Mouse (Mus musculus) cerebellum, adult 2 months (tissue): ENCODE results near the gene Xlr4c. TPM values are rescaled to one million over a fixed set of nuclear protein-coding genes. Genes with fewer than 3 reads are reported as not detected.

Source experiments
- polyA plus RNA-seq: library from polyadenylated mRNA; depleted of rRNA; stranded (reverse); fragments of >200 nt; gene quantifications from 2 replicates; pipeline ENCODE4 v1.2.3, GENCODE M21; 2012; rRNA removed

The Xlr4c gene
- polyA plus RNA-seq, 1 experiment = not detected

Other genes starting within 250 kb of the Xlr4c start
- 0.13 TPM in 2 replicates for gene Pnma5, start 206.0 kb downstream of the Xlr4c start, polyA plus RNA-seq
- gene Pnma3, start 178.3 kb downstream of the Xlr4c start, polyA plus RNA-seq = 17.3 and 19.4 TPM in 2 replicates
- 0.21 and 0.54 TPM in 2 replicates for gene Xlr4a, start 160.7 kb downstream of the Xlr4c start, polyA plus RNA-seq
- gene Xlr3a, start 146.0 kb downstream of the Xlr4c start, polyA plus RNA-seq = 2.3 and 3.3 TPM in 2 replicates
- gene Gm14685, start 126.1 kb downstream of the Xlr4c start, polyA plus RNA-seq = 0.16 TPM in 1 of 2 replicates, not detected in the other
- gene Xlr5b, start 94.3 kb downstream of the Xlr4c start, polyA plus RNA-seq = 0.07 TPM in 1 of 2 replicates, not detected in the other
- 0.13 and 0.32 TPM in 2 replicates for gene DXBay18, start 93.7 kb downstream of the Xlr4c start, polyA plus RNA-seq
- not detected in 2 replicates for gene Spin2d, start 66.1 kb downstream of the Xlr4c start, polyA plus RNA-seq
- 9.1 and 13.1 TPM in 2 replicates for gene Xlr3b, start 50.9 kb downstream of the Xlr4c start, polyA plus RNA-seq
- gene Xlr4b, start 28.8 kb downstream of the Xlr4c start, polyA plus RNA-seq = 0.29 and 0.54 TPM in 2 replicates
- gene F8a, start 14.8 kb downstream of the Xlr4c start, polyA plus RNA-seq = 17.1 and 17.6 TPM in 2 replicates
- gene Xlr3c, start 22.3 kb upstream of the Xlr4c start, polyA plus RNA-seq = 0.08 and 0.15 TPM in 2 replicates
- not detected in 2 replicates for gene Xlr5a, start 49.8 kb upstream of the Xlr4c start, polyA plus RNA-seq
- gene Xlr5c, start 49.8 kb upstream of the Xlr4c start, polyA plus RNA-seq = not detected in 2 replicates
- not detected in 2 replicates for gene Gm45015, start 93.7 kb upstream of the Xlr4c start, polyA plus RNA-seq
- 20.1 and 20.6 TPM in 2 replicates for gene Zfp275, start 99.5 kb upstream of the Xlr4c start, polyA plus RNA-seq
- gene Gm18336, start 155.6 kb upstream of the Xlr4c start, polyA plus RNA-seq = 0.40 and 0.41 TPM in 2 replicates
- 0.55 and 0.61 TPM in 2 replicates for gene Zfp92, start 168.0 kb upstream of the Xlr4c start, polyA plus RNA-seq
- 0.14 TPM in 1 of 2 replicates, not detected in the other for gene Trex2, start 192.2 kb upstream of the Xlr4c start, polyA plus RNA-seq
- gene Haus7, start 215.9 kb upstream of the Xlr4c start, polyA plus RNA-seq = 18.6 and 18.7 TPM in 2 replicates
- 14.2 and 17.2 TPM in 2 replicates for gene Bgn, start 240.5 kb upstream of the Xlr4c start, polyA plus RNA-seq